Mouse (Mus musculus): ENCODE data around the gene Tmem117. TPM values are rescaled to one million over a fixed set of nuclear protein-coding genes. Genes with fewer than 3 reads are reported as not detected.

Tmem117 gene
- polyA plus RNA-seq, 1 experiment, result 4.6 TPM

DNA sequence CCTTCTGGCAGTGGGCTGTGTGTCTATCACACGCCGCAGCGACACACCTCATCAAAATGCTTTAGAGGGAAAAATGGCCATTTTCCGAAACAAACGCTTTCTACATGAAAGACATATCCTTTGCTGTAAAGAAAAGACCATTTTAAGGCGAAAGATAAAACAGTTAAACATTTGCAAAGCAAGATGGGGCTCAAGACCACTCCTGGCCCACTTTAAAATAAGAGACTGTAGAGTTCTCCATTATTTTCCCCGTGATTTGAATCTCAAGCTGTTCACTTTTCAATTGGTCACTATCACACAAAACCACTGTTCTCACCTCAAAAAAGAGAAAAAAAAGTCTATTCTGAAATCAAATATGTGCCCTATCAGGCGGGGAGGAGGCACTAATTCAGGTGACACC is 38.9 kb upstream of the Tmem117 start:
- 0 out of 2 replicates have a peak, but pooled peaks cover under 1% of the 10 kb centered on the region for H3K36me3 ChIP-seq (ENCODE audit: control insufficient read depth, insufficient read depth, low read length)
- H3K27me3 ChIP-seq (replicated peaks; ENCODE audit: control insufficient read depth, insufficient read depth, low read length), result no peaks in the 10 kb centered on the region
- peaks cover 7% of the 10 kb centered on the region; the same call in 1 of the 2 replicates for H3K4me1 ChIP-seq (ENCODE audit: control insufficient read depth, insufficient read depth, low read length)
- no peak for TF ChIP-seq CTCF (conservative IDR thresholded peaks at IDR 0.05; ENCODE audit: insufficient read depth, insufficient read length, low read depth, low read length)
- no peak for TF ChIP-seq POLR2A (IDR thresholded peaks at IDR 0.05; ENCODE audit: low read depth, low read length)
- H3K4me3 ChIP-seq (ENCODE audit: insufficient read depth, low read depth, low read length), result peak overlapping the region; percentile 64
- WGBS, result 9% methylated on average over 8 of the region's 8 CpGs
- no peak for DNase-seq
- H3K27ac ChIP-seq (ENCODE audit: insufficient read depth, low read depth, low read length), result peak overlapping the region; percentile 66; the same call in 1 of the 2 replicates

DNA sequence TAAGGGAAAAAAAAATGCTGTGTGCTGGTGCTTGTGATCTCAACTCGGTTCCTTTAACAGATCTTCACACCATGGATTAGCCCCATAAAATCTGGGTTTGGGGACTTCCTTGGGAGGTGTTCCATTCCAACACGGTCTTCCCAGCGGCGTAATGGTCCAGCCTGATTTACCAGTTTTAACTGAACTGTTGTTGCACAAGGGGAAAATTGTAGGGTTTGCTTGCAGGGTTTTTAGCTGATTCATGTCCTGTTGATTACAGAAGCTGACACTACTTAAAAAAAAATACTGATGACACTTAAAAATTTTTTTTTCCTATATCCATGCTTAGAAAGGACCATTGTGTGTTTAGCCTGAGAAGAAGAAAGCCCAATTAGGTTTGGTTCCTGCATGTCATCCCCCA is 37.7 kb upstream of the Tmem117 start:
- Histone ChIP-seq H3K36me3 (ENCODE audit: control insufficient read depth, insufficient read depth, low read length) (no peaks in the 10 kb centered on the region), H3K4me1 (ENCODE audit: control insufficient read depth, insufficient read depth, low read length) (peaks cover 7% of the 10 kb centered on the region; the same call in 1 of the 2 replicates), H3K4me3 (ENCODE audit: insufficient read depth, low read depth, low read length) (no peak overlapping the region), H3K27ac (ENCODE audit: insufficient read depth, low read depth, low read length) (peak overlapping the region; percentile 50; the same call in 1 of the 2 replicates), H3K27me3 (replicated peaks; ENCODE audit: control insufficient read depth, insufficient read depth, low read length) (no peaks in the 10 kb centered on the region)
- WGBS, result 52% methylated on average over 4 of the region's 4 CpGs
- no peak for DNase-seq
- TF ChIP-seq POLR2A (IDR thresholded peaks at IDR 0.05; ENCODE audit: low read depth, low read length), result no peak
- TF ChIP-seq CTCF (conservative IDR thresholded peaks at IDR 0.05; ENCODE audit: insufficient read depth, insufficient read length, low read depth, low read length), result no peak

DNA sequence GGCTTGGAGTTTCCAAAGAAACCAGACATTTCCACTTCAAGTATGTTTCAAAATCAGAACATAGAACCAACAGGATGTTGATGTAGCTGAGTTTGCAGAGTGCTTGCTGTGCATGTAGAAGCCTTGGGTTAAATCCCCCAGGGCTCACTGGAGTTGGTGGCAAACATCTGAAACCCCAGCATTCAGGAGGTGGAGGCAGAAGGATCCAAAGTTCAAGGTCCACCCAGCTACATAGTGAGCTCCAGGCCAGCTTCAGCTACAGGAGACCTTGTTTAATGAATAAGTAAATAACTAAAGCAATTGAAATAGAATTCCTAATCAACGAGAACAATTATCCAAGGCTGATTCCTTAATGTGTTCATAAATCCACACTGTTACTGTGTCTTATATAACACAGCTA is 35.4 kb upstream of the Tmem117 start:
- Histone ChIP-seq H3K27me3 (replicated peaks; ENCODE audit: control insufficient read depth, insufficient read depth, low read length) (no peaks in the 10 kb centered on the region), H3K36me3 (ENCODE audit: control insufficient read depth, insufficient read depth, low read length) (no peaks in the 10 kb centered on the region), H3K4me3 (ENCODE audit: insufficient read depth, low read depth, low read length) (no peak overlapping the region), H3K27ac (ENCODE audit: insufficient read depth, low read depth, low read length) (no peak overlapping the region), H3K4me1 (ENCODE audit: control insufficient read depth, insufficient read depth, low read length) (peaks cover 9% of the 10 kb centered on the region; the same call in 1 of the 2 replicates)
- DNase-seq, result peak; percentile 89
- 43% methylated on average over 1 of the region's 1 CpGs for WGBS
- TF ChIP-seq POLR2A (IDR thresholded peaks at IDR 0.05; ENCODE audit: low read depth, low read length) (no peak), CTCF (conservative IDR thresholded peaks at IDR 0.05; ENCODE audit: insufficient read depth, insufficient read length, low read depth, low read length) (no peak)

- Histone ChIP-seq H3K36me3 (ENCODE audit: control insufficient read depth, insufficient read depth, low read length) (no peaks in the 10 kb centered on the region), H3K4me1 (ENCODE audit: control insufficient read depth, insufficient read depth, low read length) (peaks cover 4% of the 10 kb centered on the region; the same call in 1 of the 2 replicates), H3K4me3 (ENCODE audit: insufficient read depth, low read depth, low read length) (no peak overlapping the region), H3K27ac (ENCODE audit: insufficient read depth, low read depth, low read length) (no peak overlapping the region), H3K27me3 (replicated peaks; ENCODE audit: control insufficient read depth, insufficient read depth, low read length) (no peaks in the 10 kb centered on the region)
- no peak for DNase-seq
- TF ChIP-seq POLR2A (IDR thresholded peaks at IDR 0.05; ENCODE audit: low read depth, low read length) (no peak), CTCF (conservative IDR thresholded peaks at IDR 0.05; ENCODE audit: insufficient read depth, insufficient read length, low read depth, low read length) (no peak)
- WGBS, result 57% methylated on average over 11 of the region's 11 CpGs
Observed at GRCm38 (mm10) chr15:94600145-94600707, 28.8 kb upstream of the Tmem117 start.

DNA sequence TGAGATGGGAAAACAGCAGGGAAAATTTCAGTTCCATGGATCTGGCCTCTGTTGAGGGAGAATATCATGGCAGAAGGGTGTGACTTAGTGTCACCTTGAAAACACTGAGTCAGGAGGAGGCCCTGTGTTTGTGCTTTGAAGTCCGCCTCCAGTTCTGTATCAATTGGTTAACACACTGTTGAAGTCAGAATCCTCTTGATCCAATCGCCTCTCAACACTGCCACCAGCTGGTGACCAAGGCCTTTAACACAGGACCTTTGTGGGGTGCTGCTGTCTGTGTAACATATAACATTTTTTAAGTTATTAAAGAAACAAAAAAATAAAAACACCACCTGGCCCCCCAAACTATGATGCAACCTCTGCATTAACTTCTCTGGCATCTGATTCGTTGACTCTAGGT is 27.7 kb upstream of the Tmem117 start:
- no peak overlapping the region for H3K27ac ChIP-seq (ENCODE audit: insufficient read depth, low read depth, low read length)
- H3K4me3 ChIP-seq (ENCODE audit: insufficient read depth, low read depth, low read length), result no peak overlapping the region
- H3K36me3 ChIP-seq (ENCODE audit: control insufficient read depth, insufficient read depth, low read length), result no peaks in the 10 kb centered on the region
- peak; percentile 69 for DNase-seq
- no peaks in the 10 kb centered on the region for H3K27me3 ChIP-seq (replicated peaks; ENCODE audit: control insufficient read depth, insufficient read depth, low read length)
- WGBS, result 19% methylated on average over 3 of the region's 3 CpGs
- no peak for TF ChIP-seq POLR2A (IDR thresholded peaks at IDR 0.05; ENCODE audit: low read depth, low read length)
- peak; percentile 85 for TF ChIP-seq CTCF (conservative IDR thresholded peaks at IDR 0.05; ENCODE audit: insufficient read depth, insufficient read length, low read depth, low read length)
- peaks cover 4% of the 10 kb centered on the region; the same call in 1 of the 2 replicates for H3K4me1 ChIP-seq (ENCODE audit: control insufficient read depth, insufficient read depth, low read length)

DNA sequence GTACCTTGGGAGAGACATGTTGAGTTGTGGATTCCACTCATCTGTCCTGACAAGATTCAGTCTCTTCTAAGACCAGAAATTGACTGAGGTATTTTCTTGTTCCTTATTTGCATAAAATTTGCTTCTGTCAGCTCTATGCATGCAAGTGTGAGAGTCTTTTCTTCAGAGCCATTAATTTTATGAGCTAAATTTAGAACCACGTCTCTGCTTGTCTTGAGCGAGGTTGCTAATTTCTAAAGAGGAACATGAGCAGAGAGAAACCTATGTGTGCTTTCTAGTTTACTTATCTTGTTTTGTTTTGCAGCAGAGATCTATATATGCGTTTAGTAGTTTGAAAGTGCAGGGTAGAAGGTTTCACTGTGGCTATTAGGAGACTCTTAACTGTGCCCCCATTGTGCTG is 26.6 kb upstream of the Tmem117 start:
- DNase-seq, result no peak
- no peaks in the 10 kb centered on the region for H3K27me3 ChIP-seq (replicated peaks; ENCODE audit: control insufficient read depth, insufficient read depth, low read length)
- no peak overlapping the region for H3K27ac ChIP-seq (ENCODE audit: insufficient read depth, low read depth, low read length)
- no peak overlapping the region for H3K4me3 ChIP-seq (ENCODE audit: insufficient read depth, low read depth, low read length)
- TF ChIP-seq POLR2A (IDR thresholded peaks at IDR 0.05; ENCODE audit: low read depth, low read length) (no peak), CTCF (conservative IDR thresholded peaks at IDR 0.05; ENCODE audit: insufficient read depth, insufficient read length, low read depth, low read length) (no peak)
- peaks cover 4% of the 10 kb centered on the region; the same call in 1 of the 2 replicates for H3K4me1 ChIP-seq (ENCODE audit: control insufficient read depth, insufficient read depth, low read length)
- H3K36me3 ChIP-seq (ENCODE audit: control insufficient read depth, insufficient read depth, low read length), result no peaks in the 10 kb centered on the region
- WGBS, result 48% methylated on average over 3 of the region's 3 CpGs

DNA sequence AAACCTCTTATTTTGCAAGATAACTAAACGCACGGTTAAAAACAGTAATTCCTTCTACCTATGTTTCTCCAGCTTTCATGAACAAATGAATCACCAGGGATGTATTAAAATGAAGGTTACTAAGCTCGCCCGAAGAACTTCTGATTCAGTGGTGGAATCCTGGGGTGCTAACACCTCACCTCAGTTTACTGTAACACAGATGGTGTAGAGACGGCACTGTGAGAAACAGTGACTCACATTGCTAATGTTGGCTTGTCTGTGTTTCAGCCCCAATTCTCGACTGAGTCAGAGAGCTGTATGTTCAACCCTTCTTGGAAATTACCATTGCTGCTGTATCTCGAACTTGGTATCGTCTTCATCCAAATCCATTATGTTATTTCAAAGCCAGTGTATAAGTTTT is 21.3 kb upstream of the Tmem117 start:
- WGBS, result 93% methylated on average over 8 of the region's 8 CpGs
- H3K36me3 ChIP-seq (ENCODE audit: control insufficient read depth, insufficient read depth, low read length), result no peaks in the 10 kb centered on the region

More for the DNA sequence above, 21.3 kb upstream of the Tmem117 start:
- TF ChIP-seq CTCF (conservative IDR thresholded peaks at IDR 0.05; ENCODE audit: insufficient read depth, insufficient read length, low read depth, low read length) (no peak), POLR2A (IDR thresholded peaks at IDR 0.05; ENCODE audit: low read depth, low read length) (no peak)
- Histone ChIP-seq H3K4me3 (ENCODE audit: insufficient read depth, low read depth, low read length) (no peak overlapping the region), H3K27ac (ENCODE audit: insufficient read depth, low read depth, low read length) (no peak overlapping the region), H3K27me3 (replicated peaks; ENCODE audit: control insufficient read depth, insufficient read depth, low read length) (no peaks in the 10 kb centered on the region), H3K4me1 (ENCODE audit: control insufficient read depth, insufficient read depth, low read length) (no peaks in the 10 kb centered on the region)
- no peak for DNase-seq
